Mouse (Mus musculus) urinary bladder, adult 2 months (tissue): ENCODE data around the gene Gcnt2. TPM values are rescaled to one million over a fixed set of nuclear protein-coding genes. Genes with fewer than 3 reads are reported as not detected.
"Not testable (repeated sequence)": the region's sequence is repeated elsewhere in the genome, so short reads cannot be mapped to it uniquely, and the experiment has no call there.

ENCODE experiments used
- DNase-seq: peaks from one replicate; pipeline ENCODE4 v3.0.0; 2022; ENCODE audit warnings: low spot score
- polyA plus RNA-seq: library from polyadenylated mRNA; depleted of rRNA; stranded (reverse); fragments of >200 nt; gene quantifications from 2 replicates; pipeline ENCODE4 v1.2.3, GENCODE M21; 2012

Gene Gcnt2
- polyA plus RNA-seq, 1 experiment = 10.3 TPM

DNA sequence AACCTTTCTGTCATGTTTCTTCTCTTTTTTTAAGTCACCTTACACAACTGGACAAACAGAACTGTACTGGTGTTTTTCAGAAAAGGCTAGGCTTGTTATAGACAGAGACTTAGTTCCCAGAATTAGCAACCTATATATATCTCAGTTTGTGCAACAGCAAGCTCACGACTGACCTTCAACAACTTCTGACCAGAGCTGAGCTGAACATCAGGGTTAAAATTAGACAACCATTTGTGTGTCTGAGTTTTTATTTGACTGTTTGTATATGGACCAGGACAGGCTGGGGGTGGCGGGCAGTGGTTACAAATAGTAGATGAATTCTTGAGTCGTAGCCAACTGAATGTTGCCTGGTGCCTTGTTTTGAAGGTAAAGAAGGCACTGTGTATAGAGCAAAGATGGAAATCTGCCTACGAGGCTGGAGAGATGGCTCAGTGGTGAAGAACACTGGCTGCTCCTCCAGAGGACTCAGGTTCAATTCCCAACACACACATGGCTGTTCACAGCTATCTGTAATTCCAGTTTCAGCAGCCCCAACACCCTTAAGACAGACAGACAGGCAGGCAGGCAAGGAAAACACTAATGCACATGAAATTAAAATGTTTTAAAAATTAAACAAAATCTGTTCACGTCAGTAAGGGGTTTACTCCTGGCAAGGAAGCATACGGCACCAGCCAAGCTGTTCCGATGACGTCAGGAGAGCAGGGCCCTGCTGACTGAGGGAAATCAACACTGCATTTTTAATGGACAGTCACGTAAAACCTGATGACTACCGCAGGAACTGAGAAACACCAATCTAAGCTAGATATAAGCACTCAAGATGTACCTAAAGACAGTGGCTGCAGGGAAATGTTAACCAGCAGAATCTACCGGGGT is 79.2 kb downstream of the Gcnt2 start:
- no peak for DNase-seq

DNA sequence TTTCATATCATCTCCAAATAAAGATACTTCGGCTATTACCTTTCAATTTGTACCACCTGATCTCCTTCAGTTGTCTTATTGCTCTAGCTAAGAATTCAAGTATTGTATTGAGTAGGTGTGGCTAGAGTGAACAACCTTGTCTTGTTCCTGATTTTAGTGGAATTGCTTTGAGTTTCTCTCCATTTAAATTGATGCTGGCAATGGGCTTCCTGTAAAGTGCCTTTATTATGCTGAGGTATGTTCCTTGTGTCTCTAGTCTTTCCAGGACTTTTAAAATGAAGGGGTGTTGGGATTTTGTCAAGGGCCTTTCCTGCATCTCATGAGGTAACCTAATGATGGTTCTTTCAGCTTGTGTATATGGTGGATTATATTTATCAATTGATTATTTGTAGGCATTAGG is 83.5 kb downstream of the Gcnt2 start:
- no peak for DNase-seq

DNA sequence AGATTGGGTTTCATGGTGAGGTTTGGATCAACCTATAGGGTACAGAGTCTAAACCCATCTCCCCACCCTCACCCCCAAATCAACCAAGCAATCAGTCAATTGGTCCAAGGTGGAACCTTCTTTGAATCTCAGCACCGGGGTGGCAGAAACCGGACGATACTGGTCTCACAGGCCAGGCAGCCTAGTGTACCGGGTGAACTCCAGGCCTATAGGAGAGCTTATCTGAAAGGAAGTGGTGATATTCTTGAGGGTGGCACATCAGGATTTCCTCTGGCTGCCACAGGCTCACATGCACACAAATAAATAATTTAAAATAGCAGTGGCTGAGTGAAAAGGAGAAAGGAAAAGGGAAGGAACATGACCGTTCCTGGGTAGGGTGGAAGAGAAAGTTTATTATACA is 84.4 kb downstream of the Gcnt2 start:
- DNase-seq = no peak

DNA sequence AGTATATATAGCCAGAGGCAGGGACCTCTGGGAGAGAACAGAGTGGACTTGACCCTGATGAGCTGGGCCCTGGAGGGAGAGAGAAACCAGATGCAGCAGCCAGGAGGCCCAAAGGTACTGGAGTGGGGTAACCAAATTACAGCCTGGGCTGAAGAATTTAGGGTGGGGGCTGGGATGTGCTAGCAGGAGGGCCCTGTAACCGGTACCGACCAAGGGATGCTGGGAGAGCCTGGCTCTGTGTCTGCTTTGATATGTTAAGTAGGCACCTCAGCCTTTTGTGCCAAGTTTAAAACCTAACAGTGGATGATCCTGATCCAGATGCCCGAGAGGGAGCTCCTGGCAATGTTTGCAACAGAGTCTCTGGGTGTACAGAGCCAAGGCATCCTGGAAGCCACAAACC is 84.8 kb downstream of the Gcnt2 start:
- no peak for DNase-seq

DNA sequence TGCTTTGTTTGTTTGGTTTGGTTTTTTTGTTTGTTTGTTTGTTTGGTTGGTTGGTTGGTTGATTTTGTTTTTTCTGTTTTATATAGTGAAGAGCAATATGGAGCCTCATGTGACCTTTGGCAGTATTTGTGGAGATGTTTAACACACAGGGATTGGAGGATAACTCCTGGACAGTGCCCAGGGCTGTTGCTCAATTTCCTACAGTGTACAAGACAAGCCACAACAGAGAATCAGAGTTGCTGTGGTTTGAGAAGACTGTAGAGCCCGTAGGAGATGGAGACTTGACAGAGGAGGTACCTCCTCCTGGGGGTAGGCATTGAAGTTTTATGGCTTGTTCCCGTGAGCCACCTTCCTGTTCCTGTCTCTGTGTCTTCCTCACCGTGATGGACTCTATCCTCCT is 87.0 kb downstream of the Gcnt2 start:
- DNase-seq = no peak

DNA sequence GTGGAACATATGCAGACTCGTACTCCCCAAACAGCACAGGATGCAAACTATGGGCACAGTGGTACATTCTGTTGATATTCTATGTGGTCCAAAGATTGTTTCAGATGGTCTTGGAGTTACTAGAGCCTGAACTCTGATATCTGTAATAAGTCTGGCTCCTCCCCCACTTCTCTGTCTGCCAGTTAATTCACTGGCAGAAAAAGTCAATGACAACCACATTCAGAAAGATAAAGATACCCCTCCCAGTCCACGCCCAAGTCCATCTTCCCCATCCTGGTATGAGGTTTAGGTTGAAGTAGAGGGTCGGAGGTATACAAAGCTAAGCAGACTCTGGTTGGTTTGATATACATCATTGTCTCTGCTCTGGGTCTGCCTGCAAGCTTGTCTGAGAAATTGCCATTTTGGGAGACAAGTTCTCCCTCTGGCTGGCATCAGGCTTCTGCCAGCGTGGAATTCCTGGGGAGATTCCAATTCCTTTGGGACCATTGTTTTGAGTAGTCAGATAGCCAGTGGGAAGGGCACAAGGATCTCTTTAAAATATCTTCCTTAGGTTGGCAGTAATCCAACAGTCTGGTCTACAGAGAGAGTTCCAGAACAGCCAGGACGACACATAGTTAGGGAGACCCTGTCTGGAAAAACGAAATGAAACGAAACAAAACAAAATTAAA is 88.1 kb downstream of the Gcnt2 start:
- no peak for DNase-seq

DNA sequence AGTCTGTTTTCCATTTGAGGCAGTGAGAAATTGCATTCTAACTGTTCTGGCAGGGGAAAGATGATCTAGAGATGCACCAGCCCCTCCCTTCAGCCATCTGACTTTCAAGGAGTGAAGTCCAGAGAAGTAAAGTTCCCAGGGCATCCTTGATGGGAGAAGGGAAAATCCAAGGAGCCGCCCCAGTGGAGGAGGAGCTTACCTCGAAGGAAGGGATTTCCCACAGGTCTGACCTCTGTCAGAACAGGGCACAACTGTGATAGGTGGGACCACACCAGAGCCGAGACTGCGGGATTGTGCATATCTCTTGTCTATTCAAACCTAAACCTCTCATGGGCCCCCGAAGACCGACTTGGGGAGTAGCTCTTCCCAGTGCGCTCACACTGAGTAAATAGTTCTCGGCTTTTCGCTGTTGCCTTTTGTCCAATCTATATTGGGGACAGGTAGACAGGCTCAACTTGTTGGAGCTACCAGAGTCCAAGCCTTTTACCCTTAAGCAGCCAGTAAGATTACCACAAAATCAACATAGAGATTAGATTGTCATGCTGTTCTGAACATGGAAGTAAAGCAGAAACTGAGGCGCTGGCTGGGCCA is 91.9 kb downstream of the Gcnt2 start:
- no peak for DNase-seq

DNA sequence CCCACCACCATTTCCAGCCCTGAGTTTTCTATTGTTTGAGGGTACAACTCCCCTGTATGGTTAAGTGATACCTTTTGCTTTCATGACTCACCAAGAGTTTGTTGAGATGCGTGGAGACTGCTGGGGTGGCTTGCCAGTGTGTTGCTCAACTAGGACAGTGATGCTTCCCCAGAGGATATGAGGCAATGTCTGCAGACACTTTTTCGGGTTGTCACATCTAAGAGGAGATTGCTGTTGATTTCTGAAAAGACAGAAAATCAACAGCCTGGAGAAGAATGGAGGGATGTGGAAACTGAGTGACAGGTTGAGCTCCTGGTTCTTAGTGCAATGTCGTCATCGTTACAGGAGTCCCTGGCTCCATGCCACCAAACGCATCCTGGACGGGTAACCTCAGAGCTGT is 93.7 kb downstream of the Gcnt2 start:
- no peak for DNase-seq

DNA sequence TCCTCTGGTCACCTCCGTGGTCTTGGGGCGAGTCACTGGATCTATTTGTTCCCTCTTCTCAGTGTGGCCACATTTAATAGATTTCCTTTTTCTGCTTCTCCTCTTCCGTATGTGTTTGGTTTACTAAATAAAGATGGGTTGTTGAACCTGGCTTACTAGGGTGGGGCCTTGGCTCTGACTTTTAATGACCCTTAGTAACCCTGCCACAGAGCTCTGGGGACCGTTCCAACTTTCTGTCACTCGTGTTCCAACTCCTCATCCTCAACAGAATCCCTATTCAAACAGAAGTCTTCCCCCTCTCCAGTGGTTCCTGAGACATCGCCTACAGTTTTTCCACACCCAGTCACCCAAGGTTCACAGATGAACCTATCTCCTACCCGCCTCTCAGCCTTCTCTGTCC is 96.2 kb downstream of the Gcnt2 start:
- no peak for DNase-seq

DNA sequence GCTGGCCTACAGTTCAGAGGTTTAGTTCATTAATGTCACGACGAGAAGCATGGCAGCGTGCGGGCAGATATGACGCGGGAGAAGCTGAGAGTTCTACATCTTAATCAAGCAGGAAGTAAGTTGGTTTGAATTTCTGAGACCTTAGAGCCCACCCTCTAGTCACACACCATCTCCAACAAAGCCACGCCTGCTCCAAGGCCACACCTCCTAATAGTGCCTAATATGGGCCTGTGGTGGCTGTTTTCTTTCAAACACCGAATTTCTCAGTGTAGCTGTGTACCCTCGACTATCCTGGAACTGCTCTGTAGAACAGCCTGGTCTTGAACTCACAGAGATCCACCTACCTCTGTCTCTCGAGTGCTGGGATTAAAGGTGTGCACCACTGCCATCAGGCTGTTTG is 108.1 kb downstream of the Gcnt2 start:
- no peak for DNase-seq

DNA sequence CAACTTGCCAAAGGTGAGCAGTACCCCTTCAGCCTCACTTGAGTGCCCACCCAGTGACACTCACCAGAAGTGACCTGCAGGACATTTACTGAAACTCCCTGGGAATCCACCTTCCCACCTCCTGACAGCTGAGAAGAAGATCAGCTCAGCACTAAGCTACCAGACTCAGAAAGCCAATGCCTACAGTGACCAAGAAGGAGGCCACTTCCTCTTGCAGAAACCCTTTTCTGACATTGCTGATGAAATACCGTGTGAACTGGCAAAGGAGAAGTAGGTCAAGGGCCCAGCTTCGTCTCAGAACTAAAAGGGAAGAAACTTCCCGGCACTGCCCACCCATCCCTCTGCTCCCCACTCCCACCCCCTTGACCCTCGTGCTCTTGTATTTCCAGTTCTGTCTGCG is 109.0 kb downstream of the Gcnt2 start:
- DNase-seq = no peak

DNA sequence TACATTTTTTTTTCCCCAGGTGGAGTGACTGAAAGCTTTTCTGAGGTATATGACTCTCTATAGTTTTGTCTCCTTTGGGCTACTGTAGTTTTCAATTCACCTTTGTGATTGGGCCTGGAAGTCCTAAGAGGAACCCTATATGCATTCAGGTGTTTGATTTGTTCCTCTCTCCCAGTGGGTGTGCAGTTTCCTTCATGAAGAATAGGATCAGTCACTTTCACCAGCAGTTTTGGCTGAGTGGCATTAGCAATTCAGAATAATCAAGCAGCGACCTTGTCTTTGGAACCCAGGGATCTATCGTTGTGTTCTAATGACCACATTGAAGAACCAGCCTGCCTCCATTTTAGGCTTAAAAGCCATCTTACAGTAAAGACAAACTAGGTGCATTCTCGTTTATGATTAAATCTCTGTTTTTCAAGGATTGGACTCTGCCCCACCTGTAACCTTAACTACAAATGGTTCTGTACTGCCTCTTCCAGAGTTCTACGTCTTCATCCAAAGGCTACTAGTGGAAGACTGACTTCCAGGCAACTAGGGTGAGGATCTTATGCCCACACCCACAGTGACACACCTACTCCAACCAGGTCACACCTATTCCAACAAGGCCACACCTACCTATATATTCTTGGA is 110.3 kb downstream of the Gcnt2 start:
- DNase-seq = no peak

DNA sequence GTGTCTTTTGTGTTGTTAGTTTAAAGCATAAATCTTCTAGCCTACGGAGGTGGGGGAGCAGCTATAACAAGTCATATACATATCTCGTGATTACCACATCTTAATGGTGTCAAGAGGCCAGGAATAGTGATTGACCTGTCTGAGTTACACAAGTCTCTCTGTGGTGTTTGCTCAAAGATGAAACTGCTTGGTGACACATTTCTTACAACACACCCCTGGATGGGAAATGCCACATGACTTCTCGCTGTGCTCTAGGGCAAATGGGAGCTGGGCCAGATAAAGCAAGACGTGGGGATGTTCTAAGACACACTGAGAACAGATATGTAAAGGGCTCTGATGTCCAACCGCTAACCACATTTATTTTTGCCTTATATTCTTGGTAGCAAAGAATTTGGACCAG is 111.7 kb downstream of the Gcnt2 start:
- no peak for DNase-seq

DNA sequence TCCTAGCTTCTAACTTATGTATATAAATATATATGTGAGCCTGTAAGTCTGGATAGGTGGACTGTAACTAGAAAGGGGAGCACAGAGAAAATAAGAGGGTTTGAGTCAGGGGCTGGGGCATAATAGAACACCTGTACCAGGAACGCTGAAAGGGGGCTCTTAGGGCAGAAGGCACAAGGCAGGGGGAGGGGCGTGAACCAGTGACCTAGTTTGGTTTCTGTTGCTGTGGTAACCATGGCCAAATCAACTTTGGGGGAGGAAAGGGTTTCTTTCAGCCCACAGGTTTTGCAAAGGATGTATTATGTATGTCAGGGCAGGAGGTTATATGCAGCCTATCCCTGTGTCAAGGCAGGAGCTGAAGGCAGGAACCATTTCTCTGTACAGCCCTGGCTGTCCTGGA is 112.3 kb downstream of the Gcnt2 start:
- no peak for DNase-seq

DNA sequence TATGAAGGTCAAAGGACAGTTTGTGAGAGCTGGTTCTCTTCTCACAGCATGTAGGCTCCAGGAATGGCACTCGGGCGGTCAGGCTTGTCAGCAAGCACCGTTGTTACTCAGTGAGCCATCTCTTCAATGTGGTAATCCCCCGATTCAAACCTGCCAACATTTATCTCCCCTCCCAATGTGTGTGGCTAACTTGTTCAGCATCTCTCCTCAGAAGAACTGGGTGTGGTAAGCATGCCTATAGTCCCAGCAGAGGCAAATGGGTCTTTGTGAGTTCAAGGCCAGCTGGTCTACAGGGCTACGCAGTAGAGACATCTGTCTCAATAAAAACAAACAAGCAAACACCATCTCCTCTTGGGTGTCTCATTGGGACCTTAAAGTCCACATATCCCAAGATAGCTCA is 113.4 kb downstream of the Gcnt2 start:
- no peak for DNase-seq

DNA sequence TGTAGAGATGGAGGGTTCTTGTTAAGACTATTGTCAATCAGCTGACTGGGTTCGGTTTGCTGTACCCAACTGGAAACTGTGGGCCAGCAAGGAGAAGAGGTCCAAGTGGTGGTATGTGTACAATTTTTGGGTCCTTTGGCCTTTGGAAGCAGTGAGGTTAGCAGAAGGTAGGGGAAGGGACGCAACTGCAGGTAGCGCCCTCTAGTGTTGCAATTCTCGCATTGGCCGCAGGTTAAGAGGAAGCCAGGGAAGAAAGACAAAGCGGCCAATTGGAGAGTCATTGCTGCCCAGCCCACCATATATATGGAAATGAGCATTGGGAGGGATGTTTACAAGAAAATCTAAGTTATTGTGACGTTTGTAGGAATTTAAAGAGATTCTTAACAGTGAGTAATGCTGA is 118.1 kb downstream of the Gcnt2 start:
- no peak for DNase-seq

DNA sequence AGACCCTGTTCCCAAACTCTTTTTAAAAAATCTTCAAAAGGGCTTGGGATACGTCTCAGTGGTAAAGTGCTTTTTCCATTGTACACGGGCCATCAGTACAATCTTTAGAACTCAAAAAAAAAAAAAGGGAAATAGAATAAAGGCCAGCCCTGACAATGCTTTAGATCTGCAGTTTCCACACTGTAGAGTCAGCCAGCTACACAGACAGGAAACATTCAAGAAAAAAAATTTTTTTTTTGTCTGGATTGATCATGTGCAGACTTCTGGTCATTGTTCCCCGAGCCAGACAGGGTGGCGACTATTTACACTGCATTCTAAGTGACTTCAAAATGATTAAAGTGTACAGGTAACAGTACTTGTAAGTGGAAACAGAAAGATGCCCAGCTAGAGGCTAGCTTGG is 119.1 kb downstream of the Gcnt2 start:
- DNase-seq = no peak

DNA sequence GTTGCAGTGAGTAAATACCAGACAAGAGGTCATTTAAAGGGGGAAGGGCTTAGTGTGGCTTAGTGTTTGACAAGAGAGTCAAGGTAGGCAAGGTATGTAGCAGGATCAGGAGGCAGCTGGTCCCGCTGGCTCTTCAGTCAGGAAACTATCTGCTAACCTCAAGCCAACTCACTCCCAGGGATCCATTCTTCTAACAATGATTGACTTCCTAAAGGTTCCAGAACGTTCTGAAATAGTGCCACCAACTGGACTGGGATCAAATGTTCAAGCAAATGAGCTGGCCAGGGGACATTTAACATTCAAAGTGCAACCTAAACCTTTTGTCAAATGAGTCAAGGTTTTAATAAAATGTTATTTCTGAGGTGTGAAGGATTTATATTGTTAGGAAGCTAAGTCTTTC is 119.8 kb downstream of the Gcnt2 start:
- no peak for DNase-seq

DNA sequence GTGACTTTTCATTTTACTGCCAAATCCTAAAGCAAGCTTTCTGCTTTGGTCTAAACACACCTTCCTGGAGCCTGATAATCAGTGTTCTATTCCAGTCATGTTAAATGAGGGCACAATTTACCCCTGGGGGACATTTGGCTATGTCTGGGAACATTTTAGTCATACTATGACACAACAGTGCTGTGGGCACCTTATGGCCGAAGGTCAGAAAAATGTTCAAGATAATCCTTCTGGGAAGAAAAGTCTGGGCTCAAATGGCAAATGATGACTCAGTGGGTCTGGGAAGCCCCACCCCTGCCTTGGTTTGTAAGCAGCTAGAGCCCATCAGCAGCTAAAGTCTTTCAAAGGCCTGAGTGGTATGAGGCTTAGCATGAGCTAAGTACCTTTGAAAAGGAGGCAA is 123.2 kb downstream of the Gcnt2 start:
- no peak for DNase-seq

DNA sequence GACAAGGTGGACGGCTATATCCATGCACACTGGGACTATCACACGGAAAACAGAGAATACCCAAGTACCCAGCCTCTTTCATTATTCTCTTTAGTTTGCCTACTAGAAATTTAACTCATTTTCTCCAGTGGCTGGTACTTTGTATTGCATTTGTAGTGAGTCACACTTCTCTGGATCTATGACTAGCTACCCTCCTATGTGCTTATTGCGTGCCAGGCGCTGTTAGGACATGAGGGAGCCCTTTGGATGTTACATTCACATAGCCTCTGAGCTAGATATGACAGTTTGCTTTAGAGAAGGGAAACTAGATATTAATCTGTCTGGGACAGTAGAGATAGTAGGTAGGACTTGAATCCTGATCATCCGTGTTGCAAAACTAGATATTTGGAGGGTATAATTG is 126.5 kb downstream of the Gcnt2 start:
- no peak for DNase-seq

DNA sequence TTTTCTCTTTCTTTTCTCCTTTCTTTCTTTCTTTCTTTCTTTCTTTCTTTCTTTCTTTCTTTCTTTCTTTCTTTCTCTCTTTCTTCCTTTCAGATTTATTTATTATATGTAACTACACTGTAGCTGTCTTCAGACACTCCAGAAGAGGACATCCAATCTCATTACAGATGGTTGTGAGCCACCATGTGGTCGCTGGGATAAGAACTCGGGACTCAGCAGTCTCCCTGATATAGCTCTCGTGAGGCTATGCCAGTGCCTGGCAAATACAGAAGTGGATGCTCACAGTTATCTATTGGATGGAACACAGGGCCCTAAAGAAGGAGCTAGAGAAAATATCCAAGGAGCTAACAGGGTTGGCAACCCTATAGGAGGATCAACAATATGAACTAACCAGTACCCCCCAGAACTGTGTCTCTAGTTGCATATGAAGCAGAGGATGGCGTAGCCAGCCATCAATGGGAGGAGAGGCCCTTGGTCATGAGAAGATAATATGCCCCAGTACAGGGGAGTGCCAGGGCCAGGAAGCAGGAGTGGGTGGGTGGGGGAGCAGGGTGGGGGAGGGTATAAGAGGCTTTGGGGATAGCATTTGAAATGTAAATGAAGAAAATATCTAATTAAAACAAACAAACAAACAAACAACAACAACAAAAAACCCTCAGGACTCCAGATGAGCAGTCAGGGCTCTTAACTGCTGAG is 128.2 kb downstream of the Gcnt2 start:
- not testable (repeated sequence) for DNase-seq

DNA sequence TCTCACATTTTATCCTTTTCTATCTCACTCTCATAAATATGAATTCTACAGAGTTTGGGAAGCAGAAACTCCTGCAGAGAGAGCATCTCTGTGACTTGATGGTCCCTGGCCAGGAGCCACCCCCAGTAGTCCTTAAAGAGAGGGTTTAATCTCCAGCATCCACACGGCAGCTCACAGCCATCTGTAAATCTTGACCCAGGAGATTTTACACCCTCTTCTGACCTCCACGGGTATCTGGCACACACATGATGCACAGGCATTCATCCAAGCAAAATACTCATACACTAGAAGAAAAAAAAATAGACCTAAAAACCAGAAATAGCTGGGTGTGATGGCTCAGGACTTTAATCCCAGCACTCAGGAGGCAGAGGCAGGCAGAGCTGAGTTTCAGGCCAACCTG is 128.9 kb downstream of the Gcnt2 start:
- DNase-seq = no peak
